Mouse (Mus musculus) megakaryocyte, embryonic 14.5 days (primary cell): Measurements from ENCODE around the gene Nlrp14. TPM values are rescaled to one million over a fixed set of nuclear protein-coding genes. Genes with fewer than 3 reads are reported as not detected.
"Not testable (repeated sequence)": the region's sequence is repeated elsewhere in the genome, so short reads cannot be mapped to it uniquely, and the experiment has no call there.

Experiments
- H3K27me3 ChIP-seq: replicated peaks from 2 replicates; pipeline ENCODE3; 2012; ENCODE audit warnings: inconsistent platforms
- H3K36me3 ChIP-seq: replicated peaks from 2 replicates; pipeline ENCODE3; 2012; ENCODE audit warnings: low read length, inconsistent platforms, mixed read lengths
- H3K4me1 ChIP-seq: 2 replicates; pipeline ENCODE4 v1.6.1; 2012; ENCODE audit warnings: inconsistent platforms
- H3K4me3 ChIP-seq: replicated peaks from 2 replicates; pipeline ENCODE3; 2012; ENCODE audit warnings: moderate library complexity, mild to moderate bottlenecking, inconsistent platforms
- H3K9me3 ChIP-seq: 2 replicates; pipeline ENCODE4 v1.6.1; 2012; ENCODE audit warnings: inconsistent platforms
- FLI1 ChIP-seq: IDR thresholded peaks from 2 replicates; pipeline ENCODE4 v1.6.1; 2012; ENCODE audit warnings: low read length, inconsistent platforms, mixed read lengths
- GATA1 ChIP-seq: IDR thresholded peaks from 3 replicates; pipeline ENCODE4 v1.6.1; 2012; ENCODE audit warnings: mixed read lengths, low read length, inconsistent platforms, borderline replicate concordance
- polyA plus RNA-seq: library from polyadenylated mRNA; stranded (reverse); fragments of >175 nt; gene quantifications from 2 replicates; pipeline ENCODE4 v1.2.3, GENCODE M21; 2012; ENCODE audit warnings: low replicate concordance; ENCODE audit not compliant: insufficient read depth

Gene Nlrp14
- not detected in 2 replicates for polyA plus RNA-seq

DNA sequence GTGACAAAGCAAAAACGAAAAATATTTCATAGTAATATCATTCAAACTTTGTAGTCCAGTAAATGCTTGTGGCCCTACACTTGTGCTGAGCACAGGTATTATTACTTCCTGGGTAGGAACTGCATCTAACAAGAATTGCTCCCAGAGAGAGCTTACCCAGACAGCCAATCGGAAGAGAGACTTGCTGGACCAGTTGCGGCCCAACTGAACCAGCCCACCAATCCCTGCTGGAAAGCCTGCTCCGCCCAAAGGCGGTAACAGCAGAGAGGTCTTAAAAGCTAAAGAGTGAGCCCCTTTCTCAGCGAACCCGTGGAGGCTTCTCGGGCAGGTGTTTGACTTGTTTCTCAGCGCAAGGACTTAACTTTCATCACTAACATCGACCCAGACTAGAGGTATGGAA lies at the start of gene Nlrp14:
Gene Nlrp14 (plus strand): TSS at position 301 of the 400 bp plus-strand sequence.
- H3K36me3 ChIP-seq: no peaks in the 10 kb centered on the region
- H3K27me3 ChIP-seq: no peaks in the 10 kb centered on the region
- TF ChIP-seq FLI1 (no peak), GATA1 (no peak)
- H3K4me1 ChIP-seq: no peaks in the 10 kb centered on the region
- no peaks in the 10 kb centered on the region for H3K9me3 ChIP-seq
- no peak within 1 kb of the TSS for H3K4me3 ChIP-seq

DNA sequence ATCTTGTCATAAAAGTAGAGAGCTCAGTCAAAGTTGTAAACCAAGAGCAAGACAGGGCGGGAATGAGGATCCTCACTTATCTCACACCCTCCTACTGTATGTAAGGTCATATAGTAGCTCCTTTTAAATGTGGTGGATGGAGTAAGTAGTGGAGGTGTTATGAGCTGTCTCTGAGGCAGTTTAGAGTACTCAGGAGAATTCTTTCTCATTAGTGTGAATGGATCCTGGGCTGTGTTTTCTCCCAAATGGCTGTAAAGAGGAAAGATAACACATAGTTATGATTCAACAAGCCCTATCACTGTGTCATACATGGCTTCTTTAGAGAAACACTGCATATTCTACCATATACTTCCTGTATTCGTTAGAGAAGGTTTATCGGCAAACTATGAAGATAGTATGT lies 35.8 kb upstream of the Nlrp14 start, which contains the start of gene Olfr715:
Gene Olfr715 (minus strand): TSS at position 101 of the 400 bp plus-strand sequence.
- not testable (repeated sequence) for H3K36me3 ChIP-seq

DNA sequence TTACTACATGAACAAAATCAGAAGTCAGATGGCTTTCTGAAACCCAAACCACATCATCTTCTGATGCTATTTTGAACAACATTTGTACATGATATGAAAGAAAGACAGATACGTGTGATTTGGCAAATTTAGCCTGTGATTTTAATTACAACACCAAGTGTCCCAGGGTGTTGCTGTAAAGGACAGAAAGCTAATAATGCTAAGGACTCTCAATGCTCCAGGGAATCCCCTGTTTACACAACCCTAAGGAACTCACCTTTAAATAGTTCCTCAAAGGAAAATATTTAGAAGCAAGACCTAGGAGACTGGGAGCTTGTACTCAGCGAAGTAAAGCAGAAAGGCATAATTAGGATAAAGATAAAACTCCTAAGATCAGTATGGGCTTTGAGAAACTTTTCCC lies 28.8 kb upstream of the Nlrp14 start, which contains the start of gene Olfr716:
Gene Olfr716 (plus strand): TSS at position 301 of the 400 bp plus-strand sequence.
- not testable (repeated sequence) for H3K27me3 ChIP-seq, H3K4me1 ChIP-seq, H3K9me3 ChIP-seq, H3K36me3 ChIP-seq, H3K4me3 ChIP-seq

More for the DNA sequence above, 35.8 kb upstream of the Nlrp14 start, which contains the start of gene Olfr715:
- H3K27me3 ChIP-seq, H3K9me3 ChIP-seq, H3K4me1 ChIP-seq, H3K4me3 ChIP-seq: not testable (repeated sequence)

DNA sequence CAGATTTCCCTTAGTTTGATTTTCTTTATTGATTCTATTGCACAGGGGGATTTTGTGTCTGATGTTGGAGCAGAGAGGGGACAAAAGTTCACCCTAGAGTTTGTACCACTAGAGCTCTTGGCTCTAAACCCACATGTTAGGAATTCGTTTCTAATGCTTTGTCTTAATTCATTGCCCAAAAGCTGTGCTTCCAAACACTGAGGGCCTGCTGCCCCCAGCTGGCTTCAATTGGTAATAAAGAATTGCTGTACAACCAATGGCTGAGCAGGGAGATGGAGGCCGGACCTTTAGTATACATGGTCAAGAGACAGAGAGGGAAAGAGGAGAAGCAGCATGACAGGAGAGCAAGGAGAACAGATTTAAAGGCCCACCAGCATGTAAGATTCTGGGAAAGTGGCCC lies 13.6 kb downstream of the Nlrp14 start:
- Histone ChIP-seq H3K9me3 (0 out of 2 replicates have a peak, but pooled peaks cover 3% of the 10 kb centered on the region), H3K36me3 (no peaks in the 10 kb centered on the region), H3K4me1 (no peaks in the 10 kb centered on the region), H3K27me3 (no peaks in the 10 kb centered on the region), H3K4me3 (no peak overlapping the region)
- no peak for TF ChIP-seq FLI1
- no peak for TF ChIP-seq GATA1

DNA sequence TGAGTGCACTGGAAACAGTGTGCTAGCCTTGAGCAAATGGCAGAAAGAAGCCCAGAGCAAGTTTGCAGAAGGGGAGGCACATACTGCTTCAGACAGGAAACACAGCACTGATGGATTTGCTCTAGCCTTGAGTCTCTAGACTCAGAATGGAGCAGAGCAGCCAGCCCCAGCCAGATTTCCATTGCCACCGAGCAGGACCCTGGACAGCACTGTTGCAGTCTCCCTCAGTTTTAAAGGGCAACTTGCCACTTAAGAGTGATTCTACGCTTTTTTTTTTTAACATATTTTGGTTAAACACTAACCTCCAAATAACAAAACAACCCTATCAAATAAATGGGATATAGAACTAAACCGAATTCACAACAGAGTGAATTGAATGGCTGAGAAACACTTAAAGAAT lies 35.0 kb downstream of the Nlrp14 start:
- H3K9me3 ChIP-seq: peaks cover 2% of the 10 kb centered on the region; the same call in 1 of the 2 replicates
- no peak overlapping the region for H3K4me3 ChIP-seq
- H3K4me1 ChIP-seq: no peaks in the 10 kb centered on the region
- no peak for TF ChIP-seq FLI1
- no peak for TF ChIP-seq GATA1
- H3K36me3 ChIP-seq: no peaks in the 10 kb centered on the region
- no peaks in the 10 kb centered on the region for H3K27me3 ChIP-seq

DNA sequence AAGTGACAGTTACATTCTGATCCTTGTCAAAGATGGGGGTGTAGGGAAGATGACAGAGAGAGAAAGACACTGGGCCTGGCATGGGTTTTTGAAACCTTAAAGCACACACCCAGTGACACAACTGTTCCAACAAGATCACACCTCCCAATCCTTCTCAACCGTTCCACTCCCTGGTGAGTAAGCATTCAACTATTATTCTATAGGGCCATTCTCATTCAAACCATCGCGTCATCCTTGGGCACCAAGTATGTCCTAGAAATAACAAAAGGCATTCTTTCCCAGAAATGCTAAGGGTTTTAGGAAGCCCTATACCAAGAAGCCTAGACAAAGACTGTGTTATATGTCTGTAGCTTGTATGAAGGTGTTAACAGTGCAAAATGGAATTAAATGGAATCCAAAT lies 41.1 kb downstream of the Nlrp14 start:
- Histone ChIP-seq H3K27me3 (peaks cover 19% of the 10 kb centered on the region), H3K4me3 (no peak overlapping the region), H3K9me3 (peaks cover 24% of the 10 kb centered on the region), H3K36me3 (no peaks in the 10 kb centered on the region), H3K4me1 (no peaks in the 10 kb centered on the region)
- TF ChIP-seq GATA1: no peak
- TF ChIP-seq FLI1: no peak

DNA sequence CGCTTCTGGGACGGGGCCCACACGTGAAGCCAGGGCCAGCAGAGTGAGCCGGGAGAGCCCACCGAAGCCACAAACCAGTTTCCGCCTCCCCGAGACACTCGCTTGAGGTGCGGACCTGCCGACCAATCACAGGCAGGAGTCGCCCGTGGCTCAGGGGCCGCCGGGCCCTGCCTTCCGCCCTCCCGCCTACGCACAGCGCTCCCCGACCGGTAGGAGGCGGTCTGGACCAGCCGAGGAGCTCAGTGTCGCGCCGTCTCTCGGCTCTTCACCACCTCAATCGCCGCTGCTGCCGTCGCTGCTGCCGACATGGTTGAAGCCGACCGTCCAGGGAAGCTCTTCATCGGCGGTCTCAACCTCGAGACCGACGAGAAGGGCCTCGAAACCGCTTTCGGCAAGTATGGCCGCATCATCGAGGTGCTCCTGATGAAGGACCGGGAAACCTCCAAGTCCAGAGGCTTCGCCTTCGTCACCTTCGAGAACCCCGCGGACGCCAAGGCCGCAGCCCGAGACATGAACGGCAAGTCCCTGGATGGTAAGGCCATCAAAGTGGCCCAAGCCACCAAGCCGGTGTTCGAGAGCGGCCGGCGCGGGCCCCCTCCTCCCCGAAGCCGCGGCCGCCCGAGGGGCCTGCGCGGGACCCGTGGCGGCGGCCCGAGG lies 42.5 kb downstream of the Nlrp14 start, which contains the start of gene Rbmxl2:
Gene Rbmxl2 (plus strand): TSS at position 242 of the 657 bp plus-strand sequence.
- H3K27me3 ChIP-seq: peaks cover 19% of the 10 kb centered on the region
- no peaks in the 10 kb centered on the region for H3K36me3 ChIP-seq
- no peak within 1 kb of the TSS for H3K4me3 ChIP-seq
- peaks cover 22% of the 10 kb centered on the region for H3K9me3 ChIP-seq
- TF ChIP-seq GATA1 (no peak), FLI1 (no peak)
- no peaks in the 10 kb centered on the region for H3K4me1 ChIP-seq

DNA sequence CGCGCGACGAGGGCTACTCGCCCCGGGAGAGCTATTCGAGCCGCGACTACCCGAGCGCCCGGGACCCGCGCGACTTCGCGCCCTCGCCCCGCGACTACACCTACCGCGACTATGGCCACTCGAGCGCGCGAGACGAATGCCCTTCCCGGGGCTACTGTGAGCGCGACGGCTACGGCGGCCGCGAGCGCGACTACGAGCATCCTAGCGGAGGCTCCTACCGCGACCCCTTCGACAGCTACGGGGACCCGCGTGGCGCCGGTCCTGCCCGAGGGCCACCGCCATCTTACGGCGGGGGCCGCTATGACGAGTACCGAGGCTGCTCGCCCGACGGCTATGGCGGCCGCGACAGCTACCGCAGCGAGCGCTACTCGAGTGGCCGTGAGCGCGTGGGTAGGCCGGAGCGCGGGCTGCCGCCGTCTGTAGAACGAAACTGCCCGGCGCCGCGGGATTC lies 43.4 kb downstream of the Nlrp14 start:
- peaks cover 22% of the 10 kb centered on the region for H3K9me3 ChIP-seq
- peaks cover 19% of the 10 kb centered on the region for H3K27me3 ChIP-seq
- no peak for TF ChIP-seq FLI1
- TF ChIP-seq GATA1: no peak
- H3K36me3 ChIP-seq: no peaks in the 10 kb centered on the region
- no peak overlapping the region for H3K4me3 ChIP-seq
- no peaks in the 10 kb centered on the region for H3K4me1 ChIP-seq

DNA sequence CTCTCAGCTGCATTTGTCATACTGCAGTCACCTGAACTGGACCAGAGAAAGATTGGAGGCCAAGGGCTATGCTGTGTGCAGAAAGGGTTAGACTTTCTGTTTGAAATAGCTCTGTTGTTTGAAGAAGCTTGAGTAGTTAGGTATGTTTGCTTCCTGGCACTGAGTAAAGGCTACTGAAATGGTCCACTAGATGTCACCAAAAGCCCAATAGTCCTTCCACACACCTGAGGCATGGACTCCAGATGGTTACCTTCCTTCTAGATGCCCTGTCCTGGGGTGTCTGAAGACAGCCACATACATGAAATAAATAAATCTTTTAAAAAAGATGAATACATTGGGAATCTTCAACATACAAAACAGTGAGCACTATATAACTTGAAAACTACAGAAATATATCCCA lies 48.9 kb downstream of the Nlrp14 start:
- H3K4me3 ChIP-seq: no peak overlapping the region
- no peaks in the 10 kb centered on the region for H3K4me1 ChIP-seq
- no peaks in the 10 kb centered on the region for H3K9me3 ChIP-seq
- peaks cover 3% of the 10 kb centered on the region for H3K27me3 ChIP-seq
- TF ChIP-seq FLI1: no peak
- TF ChIP-seq GATA1: no peak
- no peaks in the 10 kb centered on the region for H3K36me3 ChIP-seq

DNA sequence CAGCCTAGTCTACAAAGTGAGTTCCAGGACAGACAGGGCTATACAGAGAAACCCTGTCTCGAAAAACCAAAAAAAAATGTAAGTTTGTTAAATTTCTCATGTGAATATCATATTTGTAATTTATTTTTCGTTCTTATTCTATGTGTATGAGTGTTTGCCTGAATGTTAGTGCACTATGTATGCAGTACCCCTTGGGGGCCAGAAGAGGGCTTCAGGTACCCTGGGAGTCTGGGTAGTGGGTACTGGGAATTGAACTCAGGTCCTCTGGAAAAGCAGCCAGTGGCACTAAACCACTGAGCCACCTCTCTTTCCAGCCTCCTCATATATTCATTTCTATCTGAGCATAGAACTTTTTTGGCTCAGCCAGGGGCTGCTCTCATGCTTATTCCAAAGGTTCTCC lies 50.1 kb downstream of the Nlrp14 start:
- Histone ChIP-seq H3K27me3 (no peaks in the 10 kb centered on the region), H3K4me1 (no peaks in the 10 kb centered on the region), H3K9me3 (no peaks in the 10 kb centered on the region), H3K4me3 (no peak overlapping the region), H3K36me3 (no peaks in the 10 kb centered on the region)
- no peak for TF ChIP-seq GATA1
- TF ChIP-seq FLI1: no peak
